Mouse (Mus musculus) neutrophil, adult 5-6 weeks (primary cell): ENCODE measurements at regions not wholly inside any gene's neighbourhood (a gene's known extent, or its start where the extent isn't known, plus 50 kb on each side); places are given as distances from the start of the nearest gene placed in this dataset.

Experiments used
- ATAC-seq: fragments of 151-379, 151-347 bp; 2 replicates; pipeline ENCODE4 v1.8.0; 2017; ENCODE audit warnings: mild to moderate bottlenecking, moderate TSS enrichment; ENCODE audit not compliant: insufficient number of reproducible peaks, poor library complexity, low FRiP score, severe bottlenecking; ENCODE audit errors: extremely low read depth

DNA sequence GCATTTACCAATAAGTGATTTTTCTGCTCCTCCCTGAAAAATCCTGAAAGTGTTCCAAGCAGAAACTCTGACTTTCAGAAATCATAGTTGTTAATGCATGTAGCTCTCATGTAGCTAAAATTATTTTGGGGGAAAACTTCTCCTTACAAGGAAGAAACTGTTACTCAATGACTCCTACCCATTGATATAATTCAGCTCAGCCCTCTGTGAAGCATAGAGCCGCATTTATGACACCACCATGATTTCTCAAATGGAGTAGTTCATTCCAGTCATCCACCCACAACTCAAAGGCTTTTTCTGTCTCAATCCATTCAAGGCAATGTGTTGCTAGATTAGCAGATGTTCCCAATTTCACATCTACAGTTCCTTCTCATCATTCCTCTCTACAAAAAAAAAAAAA lies 871.8 kb downstream of the Cdh11 start:
- no peak for ATAC-seq
